Mouse (Mus musculus) cerebellum, postnatal 36 days (tissue): Measurements from ENCODE around the gene Cers6.

ENCODE experiments used
- DNase-seq, 2 experiments: peaks; one replicate each; pipeline ENCODE4 v3.0.0; 2021 to 2022; ENCODE audit warnings: mixed read lengths in 2 of 2

Gene Cers6

DNA sequence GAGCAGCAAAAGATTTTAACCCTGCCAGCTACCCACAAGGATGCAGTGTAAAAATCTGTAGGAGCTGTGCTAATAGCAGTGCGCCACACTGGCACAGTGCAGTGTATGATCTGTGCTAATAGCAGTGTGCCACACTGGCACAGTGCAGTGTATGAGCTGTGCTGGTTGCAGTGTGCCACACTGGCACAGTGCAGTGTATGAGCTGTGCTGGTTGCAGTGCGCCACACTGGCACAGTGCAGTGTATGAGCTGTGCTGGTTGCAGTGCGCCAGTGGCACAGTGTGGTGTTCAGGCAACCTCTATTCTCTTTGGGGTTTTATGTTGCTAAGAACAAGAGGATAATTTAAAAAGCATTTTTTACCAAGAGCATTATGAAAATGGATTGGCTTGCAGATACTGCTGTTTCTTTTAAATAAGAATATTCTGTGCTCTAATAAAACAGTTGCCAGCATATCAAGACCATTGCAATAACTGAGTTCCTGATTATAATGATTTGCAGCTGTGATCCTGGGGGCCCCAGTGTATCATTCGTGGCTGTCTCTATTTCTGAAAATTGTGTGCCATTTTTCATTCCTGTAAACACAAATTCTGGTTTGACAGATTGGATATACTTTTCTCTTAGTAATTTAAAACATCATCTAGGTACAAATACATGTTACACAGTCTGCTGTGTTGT lies 159.5 kb downstream of the Cers6 start:
- DNase-seq: no peak

DNA sequence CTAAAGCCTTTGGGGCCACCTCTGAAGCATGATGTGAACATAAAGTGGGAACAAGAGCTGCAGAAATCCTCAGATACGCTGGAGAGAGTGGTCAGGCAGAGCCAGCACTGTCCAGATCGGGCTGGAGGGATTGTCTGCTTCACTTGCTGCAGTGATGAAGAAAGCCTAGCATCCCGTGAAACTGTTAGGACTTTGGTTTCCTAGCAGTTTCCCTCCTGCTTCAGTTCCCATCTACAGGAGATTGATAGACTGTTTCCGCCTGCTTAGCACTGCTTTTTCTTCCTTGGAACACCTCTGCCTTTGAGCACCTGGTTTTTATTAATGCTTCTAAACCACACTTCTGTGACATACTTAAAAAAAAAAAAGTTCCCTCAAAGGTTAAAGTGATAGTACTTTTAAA lies 160.3 kb downstream of the Cers6 start:
- DNase-seq: no peak

DNA sequence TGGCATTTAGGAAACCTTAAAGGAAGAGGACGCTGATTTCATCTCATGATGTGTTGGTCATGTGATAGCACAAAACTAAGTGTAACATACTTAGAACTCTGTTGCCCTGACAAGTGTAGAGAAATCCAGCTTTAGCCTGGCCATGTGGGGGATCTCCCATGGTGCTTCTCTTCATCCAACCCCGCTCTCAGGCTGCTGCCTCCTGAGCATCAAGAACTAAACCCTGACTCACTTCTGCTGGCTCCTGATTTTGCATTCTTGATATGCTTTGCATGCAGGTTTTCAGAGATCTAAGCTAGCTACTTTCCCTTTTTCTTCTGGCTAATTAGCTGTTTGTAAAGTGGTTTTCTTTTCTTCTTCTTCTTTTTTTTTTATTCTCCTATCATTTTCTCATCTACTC lies 163.6 kb downstream of the Cers6 start:
- no peak for DNase-seq

DNA sequence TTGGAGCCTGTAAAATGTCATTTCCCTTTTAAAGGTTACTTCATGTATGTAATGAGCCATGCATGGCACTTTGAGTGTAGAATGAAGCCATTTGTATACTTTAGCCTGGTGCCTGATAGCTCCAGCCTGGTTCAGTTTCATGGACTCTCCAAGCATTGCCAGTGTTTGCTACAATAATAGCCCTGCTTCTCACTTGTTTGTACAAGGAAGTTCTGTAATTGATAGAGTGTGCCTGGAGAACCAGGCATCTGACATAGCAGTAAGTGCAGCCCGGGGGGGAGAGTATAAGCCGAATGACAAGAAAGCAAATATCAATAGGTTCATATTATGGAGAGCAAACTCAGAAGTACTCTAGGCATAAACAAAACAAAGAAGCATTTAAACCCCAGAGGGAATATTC lies 171.3 kb downstream of the Cers6 start:
- no peak for DNase-seq

DNA sequence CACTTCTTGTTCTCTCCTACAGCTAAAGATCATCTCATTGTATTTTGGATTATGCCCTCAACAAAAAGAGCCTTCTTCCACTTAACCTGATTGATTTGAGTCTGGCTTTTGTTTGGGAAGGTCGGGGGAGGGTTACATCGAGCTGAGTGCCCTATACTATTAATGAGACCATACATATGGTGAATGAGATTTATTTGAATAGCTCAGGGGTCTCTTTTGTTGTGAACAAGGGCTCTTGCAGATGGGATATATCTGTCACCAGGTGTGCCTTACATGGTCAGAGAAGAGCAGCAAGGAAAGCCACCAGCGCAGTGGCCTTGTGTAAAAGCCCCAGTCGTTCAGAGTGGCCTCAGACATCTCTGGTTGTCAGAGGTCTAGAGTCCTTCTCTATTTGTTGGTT lies 174.2 kb downstream of the Cers6 start:
- no peak for DNase-seq

DNA sequence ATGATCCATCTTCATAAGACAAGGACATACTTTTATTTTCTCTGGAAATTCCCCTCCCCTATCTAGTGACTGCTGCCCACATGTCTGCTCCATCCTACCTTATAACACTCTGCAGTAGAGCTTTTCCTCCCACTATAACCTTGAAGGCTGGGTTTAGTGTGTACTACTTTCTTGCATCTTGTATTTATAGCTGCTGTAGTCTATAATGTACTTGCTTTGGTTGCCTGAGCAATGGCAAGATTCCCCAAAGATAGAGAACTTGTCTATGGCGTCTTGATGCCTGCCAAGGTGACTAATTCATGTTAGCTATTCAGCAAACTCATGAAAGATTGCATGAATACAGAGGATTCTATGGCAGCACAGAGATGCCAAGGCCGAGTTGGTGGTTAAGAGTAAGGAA lies 176.1 kb downstream of the Cers6 start:
- no peak for DNase-seq

DNA sequence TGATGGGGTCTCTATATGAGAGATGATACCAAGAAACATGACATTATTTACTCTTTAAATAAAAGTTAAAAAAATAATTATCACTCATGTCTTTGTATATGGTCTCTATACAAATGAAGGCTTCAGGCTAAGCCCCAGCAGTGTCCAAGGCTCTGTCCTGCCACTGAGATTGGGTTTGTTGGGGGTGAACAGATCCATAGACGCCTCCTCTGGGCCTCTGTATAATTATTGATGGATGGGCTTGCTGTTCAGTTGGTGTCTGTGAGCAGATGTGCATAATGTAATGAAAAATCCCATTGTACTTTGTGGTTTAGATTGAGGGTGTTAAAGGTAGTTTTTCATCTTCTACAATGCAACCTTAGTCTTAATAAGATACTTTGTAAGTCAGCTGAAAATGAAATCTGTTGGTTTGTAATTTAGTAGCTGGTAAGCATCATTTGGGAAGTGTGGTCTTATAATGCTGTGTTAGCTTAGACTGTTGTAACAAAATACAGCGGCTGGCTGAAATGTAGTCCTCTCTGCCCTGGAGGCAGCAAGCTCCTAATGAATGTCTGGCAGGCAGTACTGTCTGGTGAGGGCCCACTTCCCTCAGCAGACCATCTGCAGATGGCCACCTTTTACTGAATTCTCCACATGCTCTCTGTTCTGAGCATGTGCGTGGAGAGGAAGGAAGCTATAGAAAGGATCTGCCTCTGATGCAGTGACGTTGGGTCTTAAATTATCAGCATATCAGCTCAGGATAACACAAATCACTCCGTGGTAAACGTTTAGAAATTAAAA lies 181.3 kb downstream of the Cers6 start:
- peak in 1 of 2 experiments; percentile 24 for DNase-seq

DNA sequence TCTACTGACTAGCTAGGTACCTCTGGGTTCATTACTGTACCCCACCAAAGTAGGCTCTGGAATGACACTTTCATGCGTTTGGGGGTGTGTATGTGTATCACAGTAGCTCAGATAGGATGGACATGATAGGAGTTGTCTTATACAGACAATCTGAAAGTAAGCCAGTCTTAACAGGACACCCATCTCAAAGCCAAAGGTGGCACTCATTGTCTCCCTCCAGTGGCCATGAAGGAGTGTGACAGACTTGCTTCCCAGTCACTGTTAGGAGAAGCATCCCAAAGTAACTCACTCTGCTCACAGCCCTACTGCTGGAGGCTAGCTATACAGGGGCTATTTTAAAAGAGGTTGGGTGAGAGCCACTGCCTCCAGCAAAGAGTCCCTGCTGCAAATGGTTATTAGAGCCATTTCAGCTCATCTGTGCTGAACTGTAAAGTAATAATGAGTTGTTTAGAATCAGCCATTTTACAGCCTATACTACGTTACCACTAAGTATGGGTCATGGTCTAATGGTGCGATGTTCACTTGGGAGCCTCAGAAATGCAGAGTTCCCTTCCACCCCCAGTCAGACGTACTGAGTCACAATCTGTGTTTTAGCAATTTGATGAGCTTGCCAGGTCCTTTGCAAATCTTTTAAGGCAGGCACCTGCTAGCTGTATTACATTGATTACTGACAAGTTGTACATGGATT lies 182.3 kb downstream of the Cers6 start:
- peak; percentile 53 to 62 for DNase-seq

DNA sequence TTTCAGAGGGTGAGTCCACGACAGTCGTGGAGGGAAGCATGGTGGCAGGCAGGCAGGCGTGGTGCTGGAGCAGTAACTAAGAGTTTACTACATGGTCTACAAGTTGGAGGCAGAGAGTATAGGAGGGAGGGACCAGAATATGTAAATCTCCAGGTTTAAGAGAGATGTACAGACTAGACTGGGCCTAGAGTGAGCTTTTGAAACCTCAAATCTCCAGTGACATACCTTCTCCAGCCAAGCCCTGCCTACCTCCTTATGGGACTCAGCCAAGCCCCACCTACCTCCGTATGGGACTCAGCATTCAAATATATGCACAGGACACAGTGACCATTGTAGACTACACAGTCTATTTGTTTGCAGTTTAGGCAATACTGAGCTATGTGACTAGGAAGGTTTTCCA lies 184.7 kb downstream of the Cers6 start:
- no peak for DNase-seq

DNA sequence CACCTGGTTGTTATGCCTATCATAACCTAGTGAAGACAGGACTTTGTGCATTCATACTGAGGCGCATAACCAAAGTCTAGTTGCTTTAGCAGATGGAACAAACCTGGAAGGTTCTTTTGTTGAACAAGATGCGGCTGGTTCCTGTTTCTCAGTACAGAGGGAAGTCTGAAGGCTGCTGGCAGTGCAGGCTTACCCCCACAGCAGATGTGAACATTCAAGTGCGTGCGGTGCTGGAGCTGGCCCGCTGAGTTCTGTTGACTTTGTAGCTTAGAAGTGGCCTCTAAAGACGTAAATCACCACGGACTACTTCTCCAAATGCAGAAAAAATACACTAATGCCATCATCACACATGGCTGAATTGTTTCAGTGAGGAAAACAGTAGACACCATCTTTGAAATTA lies 186.1 kb downstream of the Cers6 start:
- DNase-seq: no peak

DNA sequence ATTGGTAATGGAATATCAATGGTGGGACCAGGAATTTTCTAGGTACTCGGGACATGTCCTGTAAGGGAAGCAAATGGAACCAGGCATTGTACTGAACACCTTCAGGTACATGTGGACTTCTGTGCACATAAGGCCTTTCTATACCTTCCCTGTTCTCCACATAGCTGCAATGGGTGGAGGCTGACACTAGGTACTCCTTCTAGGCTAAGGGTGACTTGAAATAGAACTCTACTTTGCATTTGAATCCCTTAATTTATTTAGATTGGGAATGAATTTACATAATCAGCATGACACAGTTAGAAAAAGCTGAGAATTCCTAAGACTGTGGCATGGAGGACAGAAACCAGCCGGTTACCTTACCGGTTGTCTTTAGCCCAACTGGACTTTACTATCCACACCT lies 186.6 kb downstream of the Cers6 start:
- no peak for DNase-seq

DNA sequence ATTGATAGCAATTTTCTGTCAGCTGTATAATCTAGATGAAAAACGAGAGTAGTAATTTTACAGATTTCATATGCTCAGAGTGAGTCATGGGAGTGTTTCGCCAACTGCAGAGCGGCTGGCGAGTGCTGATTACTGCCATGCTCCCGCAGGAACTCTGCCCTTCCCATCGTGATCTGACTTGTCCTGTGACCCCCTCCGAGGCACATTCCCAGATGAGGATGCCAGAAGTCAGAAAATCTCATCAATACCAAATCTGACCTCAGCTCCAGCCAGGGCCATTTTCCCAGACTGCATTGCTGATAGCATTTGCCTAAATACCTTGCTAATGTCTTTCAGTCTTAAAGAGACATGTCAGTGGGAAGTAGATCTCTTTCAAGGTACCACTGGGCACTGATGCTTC lies 187.9 kb downstream of the Cers6 start:
- no peak for DNase-seq

DNA sequence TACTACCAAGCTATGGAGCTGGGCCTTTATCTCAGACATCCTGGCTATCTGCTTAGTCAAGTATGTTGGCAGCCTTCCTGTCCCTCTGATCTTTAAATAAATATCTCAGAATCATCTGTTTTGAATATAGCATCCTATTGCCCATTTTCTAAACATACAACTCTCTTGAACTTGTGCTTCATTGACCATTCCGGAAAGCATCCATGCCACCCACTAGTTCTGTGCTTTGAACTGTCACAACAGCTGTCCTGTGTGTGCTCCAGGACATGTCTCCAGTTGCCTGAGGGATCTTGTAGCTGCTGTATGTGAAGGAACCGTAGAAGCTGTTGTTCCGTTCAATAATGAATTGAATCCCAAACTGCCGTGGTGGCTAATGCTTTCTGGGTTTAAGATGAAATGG lies 188.9 kb downstream of the Cers6 start:
- DNase-seq: no peak

DNA sequence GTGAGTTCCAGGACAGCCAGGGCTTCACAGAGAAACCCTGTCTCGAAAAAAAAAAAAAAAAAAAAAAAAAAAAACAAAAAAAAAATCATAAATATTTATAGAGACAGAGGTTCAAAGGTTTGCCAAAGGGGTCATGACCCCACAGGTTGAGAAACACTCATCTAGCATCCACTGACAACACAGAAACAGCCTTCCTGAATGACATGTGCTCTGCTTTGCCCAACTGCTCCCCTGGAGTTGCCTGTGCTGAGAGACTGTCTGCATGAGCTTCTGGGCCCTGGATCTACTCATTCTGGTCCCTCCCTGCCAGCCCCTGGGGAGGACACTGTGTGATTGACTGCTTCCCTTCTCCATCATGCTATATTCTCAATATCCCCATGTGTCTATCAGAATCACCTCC lies 190.4 kb downstream of the Cers6 start:
- no peak for DNase-seq

DNA sequence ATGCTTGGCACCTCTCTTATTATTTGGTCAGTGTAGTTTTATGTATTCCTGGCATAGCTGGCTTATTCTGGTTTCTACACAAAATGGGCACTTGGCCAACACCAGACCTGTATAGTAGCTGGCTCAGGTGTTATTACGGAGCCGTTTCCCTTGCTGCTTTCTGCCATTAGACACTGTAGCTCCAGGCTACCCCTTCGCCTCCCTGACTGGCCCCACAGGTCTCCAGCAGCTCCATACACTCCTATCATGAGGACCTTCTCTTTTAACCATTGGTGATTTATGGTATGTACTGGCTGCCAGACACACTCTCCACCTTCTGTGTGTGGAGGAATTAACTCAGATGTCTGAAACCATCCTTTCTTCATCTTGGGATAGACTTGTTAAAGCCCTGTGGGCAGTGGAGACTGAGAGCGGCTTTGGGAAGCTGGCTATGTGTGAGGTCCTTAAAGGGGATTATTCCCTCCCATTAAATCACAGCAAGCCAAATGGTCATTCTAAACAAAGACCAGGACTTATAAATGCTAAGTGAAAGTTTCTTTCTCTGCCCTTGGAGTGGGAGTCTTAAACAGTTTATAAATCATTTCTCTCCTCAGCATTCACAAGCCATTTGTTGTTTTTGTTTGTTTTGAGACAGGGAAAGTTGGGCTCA lies 192.1 kb downstream of the Cers6 start:
- DNase-seq: no peak

DNA sequence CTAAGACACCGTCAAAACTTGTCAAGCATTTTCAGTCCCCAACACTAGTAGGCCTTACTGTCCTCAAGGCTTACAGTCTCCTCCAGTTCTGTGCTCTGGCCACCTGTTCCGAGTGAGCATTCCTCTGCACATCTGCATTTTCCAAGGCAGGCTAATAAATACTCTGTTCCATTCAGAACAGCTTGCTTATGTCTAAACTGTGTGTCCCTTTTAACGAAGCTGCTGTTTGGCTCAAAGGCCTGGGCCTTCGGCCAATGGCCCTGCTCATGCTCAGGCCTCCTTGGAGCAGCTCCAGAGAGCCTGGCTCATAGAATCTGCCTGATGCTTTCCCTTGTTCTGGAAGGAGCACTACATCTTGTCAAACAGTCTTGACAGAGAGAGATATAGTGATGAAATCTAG lies 193.0 kb downstream of the Cers6 start:
- peak; percentile 83 to 86 for DNase-seq

DNA sequence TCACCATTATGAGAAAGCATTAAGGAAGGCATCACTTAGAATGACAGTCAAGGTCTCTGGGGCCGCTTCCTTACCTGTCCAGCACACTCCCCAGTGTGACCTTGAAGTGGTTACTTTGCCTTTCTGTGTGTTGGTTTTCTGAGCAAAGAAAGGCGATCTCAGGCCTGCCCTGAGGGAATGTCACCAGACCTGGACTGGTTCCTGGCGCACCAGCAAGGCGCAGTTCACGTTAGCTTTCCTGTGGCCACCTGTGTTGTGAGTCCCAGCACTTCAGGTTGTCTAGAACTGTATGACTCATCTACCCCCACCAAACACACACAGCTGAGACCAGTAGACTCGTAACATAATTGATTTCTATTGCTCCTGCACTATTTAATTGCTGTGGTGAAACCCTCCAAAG lies 193.9 kb downstream of the Cers6 start:
- DNase-seq: no peak

DNA sequence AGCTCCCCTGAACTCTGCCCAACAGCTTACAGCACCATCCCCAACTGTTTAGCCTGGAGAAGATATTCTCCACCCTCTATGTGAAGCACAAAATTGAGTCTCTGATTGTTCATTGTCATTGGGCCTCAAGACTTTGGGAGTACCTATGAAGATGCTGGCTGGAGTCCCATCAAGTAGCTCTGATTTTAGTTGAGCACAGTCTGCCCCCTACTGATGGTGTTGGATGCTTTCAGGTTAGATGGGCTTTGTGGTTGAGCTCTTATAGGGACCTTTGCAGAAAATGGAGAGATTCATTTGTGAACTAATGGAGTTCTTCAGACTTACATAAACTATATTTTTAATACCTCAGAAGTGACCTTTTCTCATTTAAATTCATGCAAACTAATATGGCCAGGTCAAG lies 200.1 kb downstream of the Cers6 start:
- peak in 1 of 2 experiments; percentile 40 for DNase-seq

DNA sequence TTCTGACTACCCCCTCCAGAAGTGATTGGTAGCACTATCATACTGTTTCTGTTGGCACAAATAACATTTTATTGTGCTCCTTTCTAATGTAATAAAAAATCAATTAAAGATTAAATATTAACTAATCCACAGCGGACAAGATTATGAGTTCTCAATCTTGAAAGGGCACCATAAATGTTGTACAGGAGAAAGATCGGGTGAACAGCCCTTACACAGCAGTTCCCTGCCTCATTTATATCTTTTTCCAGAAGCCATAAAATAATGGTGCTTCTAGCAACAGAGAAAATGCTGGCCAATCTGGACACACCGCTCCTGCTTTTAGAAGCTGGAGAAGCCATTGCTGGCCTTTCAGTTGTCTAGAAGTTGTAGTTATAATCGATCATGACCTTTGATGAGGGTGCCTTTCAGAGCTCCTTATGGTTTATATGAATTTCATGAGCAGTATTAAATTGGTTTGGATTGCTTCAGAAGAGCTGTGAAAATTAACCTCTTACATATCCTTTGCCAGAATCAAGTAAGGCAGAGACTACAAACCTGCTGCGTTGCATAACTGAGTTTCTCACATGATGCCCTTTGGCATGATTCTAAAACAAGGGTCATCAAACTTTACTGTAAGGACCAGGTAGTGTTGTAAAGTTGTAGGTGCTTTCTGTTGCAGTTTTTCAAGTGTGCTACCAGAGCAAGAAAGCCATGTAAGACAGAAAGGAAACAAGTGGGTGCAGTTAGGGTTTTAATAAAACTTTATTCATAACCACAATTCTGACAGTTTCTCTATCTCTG lies 200.9 kb downstream of the Cers6 start:
- DNase-seq: no peak

DNA sequence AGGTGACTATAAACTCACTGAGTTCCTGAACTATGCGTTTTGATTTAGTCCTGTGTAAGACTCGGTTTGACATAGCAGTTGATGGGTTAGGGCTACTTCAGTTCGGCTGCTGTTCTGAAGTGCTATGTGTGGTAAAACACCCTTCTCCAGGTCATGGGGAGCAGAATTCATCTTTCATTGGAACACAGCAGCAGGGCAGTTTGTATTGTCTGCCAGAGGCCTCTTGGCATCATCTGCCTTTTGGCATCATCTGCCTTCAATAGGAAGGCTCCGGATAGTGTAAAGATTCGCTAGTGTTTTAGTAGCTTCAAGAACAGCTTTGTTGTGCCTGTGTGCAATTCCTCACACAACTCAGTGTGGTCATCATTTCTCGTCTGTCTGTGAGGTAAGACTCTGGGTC lies 203.5 kb downstream of the Cers6 start:
- no peak for DNase-seq

DNA sequence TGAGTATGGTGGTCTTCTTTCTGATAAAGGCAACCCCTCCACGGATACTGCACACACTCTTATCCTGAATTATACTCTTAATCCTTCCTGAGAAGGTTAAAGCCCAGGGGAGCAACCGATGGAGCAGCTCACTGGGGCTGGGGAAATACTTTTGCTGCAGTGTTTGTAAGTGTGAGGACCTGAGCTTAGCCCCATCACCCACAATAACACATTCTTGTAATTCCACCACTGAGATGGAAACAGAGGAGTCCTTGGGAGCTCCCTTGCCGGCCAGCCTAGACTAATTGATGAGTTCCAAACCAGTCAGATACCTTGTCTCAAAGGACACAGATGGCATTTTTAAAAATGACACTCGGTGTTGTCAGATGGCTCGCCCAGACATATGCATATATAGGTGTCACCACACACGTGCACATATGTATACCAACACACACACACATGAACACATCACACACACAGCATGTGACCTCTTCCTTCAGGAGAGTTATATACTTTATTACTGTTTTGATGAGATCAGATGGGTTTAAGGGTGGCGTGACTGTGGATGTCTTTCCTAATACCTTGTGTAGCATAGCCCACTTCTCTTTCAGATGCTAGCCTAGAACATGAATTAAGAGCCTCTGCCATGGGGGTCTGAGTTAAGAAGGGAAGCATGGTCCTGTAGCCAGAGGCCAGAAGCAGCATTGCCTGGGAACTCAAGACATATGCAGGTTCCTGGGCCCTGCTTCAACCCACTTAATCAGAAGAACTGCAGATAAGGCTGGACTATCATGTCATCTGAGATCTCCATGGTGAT lies 210.4 kb downstream of the Cers6 start:
- DNase-seq: no peak

DNA sequence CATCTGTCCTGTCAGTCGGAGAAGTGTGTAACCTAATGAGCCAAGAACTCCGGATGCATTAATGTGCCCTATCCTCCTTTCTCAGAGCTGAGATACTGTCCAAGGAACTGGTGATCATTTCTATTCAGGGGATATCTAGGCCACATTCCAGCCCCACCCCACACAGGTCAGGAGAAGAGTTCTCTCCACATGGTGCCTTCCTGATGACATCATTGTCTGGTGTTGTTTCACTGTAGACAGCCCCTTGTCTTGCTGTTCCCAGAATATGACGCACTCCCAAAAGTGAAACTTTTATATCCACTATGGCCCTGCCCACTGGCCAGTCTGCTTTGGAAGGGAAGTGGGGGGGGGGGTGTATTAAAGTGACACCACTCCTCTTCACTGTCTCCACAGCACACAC lies 215.9 kb downstream of the Cers6 start:
- DNase-seq: peak; percentile 23 to 50
